Mouse (Mus musculus) embryonic facial prominence, embryonic 14.5 days (tissue): ENCODE results near the gene Bloc1s2. TPM values are rescaled to one million over a fixed set of nuclear protein-coding genes. Genes with fewer than 3 reads are reported as not detected.

Experiments
- ATAC-seq: fragments of 200-750 bp; cut with Nextera tagmentation; 2 replicates; pipeline ENCODE4 v1.8.0; 2017; ENCODE audit warnings: low read depth, moderate number of reproducible peaks, moderate TSS enrichment
- DNase-seq: peaks from one replicate; pipeline ENCODE4 v3.0.0-alpha.2; 2015; ENCODE audit warnings: low spot score
- H3K27ac ChIP-seq: fragments of 300-500 bp; sonication (generic); replicated peaks from 2 replicates; pipeline ENCODE4 v1.5.1; 2014; ENCODE audit warnings: low read depth, mild to moderate bottlenecking, low read length, moderate library complexity
- H3K27me3 ChIP-seq: fragments of 300-500 bp; sonication (generic); replicated peaks from 2 replicates; pipeline ENCODE4 v1.6.1; 2014; ENCODE audit warnings: low read length; ENCODE audit not compliant: control insufficient read depth, insufficient read depth
- H3K36me3 ChIP-seq: fragments of 300-500 bp; sonication (generic); 2 replicates; pipeline ENCODE4 v1.6.1; 2014; ENCODE audit warnings: low read length, mixed read lengths; ENCODE audit not compliant: control insufficient read depth, insufficient read depth
- H3K4me1 ChIP-seq: fragments of 300-500 bp; sonication (generic); 2 replicates; pipeline ENCODE4 v1.6.1; 2014; ENCODE audit warnings: antibody characterized with exemption, low read length; ENCODE audit not compliant: control insufficient read depth, insufficient read depth
- H3K4me2 ChIP-seq: fragments of 300-500 bp; sonication (generic); 2 replicates; pipeline ENCODE4 v1.6.1; 2014; ENCODE audit warnings: low read depth, mild to moderate bottlenecking, low read length, moderate library complexity, mixed read lengths
- H3K4me3 ChIP-seq: fragments of 300-500 bp; sonication (generic); 2 replicates; pipeline ENCODE4 v1.5.1; 2014; ENCODE audit warnings: low read depth, mild to moderate bottlenecking, low read length
- H3K9ac ChIP-seq: fragments of 300-500 bp; sonication (generic); 2 replicates; pipeline ENCODE4 v1.6.1; 2014; ENCODE audit warnings: low read depth, mild to moderate bottlenecking, low read length, moderate library complexity, mixed read lengths
- H3K9me3 ChIP-seq: fragments of 300-500 bp; sonication (generic); 2 replicates; pipeline ENCODE4 v1.6.1; 2016; ENCODE audit warnings: low read length; ENCODE audit not compliant: control insufficient read depth
- WGBS: fragments of 180-500 bp; shearing (Covaris S2); extraction: QIAGEN DNeasy Blood & Tissue Kit; methylation state at CpG from one replicate; pipeline ENCODE4 v1.1.7; 2014; 5-methylcytosine and 5-hydroxymethylcytosine counted together
- polyA plus RNA-seq: library from polyadenylated mRNA; unstranded; fragments of >200 nt; fragmentation: Nextera tagmentation; extraction: Ambion mirVana; gene quantifications from 2 replicates; pipeline ENCODE4 v1.2.1, GENCODE M21; 2014

Bloc1s2 gene
- polyA plus RNA-seq, 1 experiment from 2014 or later = 79.6 TPM

- 68% methylated on average over 8 of the region's 8 CpGs for WGBS
- no peaks in the 10 kb centered on the region for H3K4me1 ChIP-seq
- 0 out of 2 replicates have a peak, but pooled peaks cover 9% of the 10 kb centered on the region for H3K9me3 ChIP-seq
- no peaks in the 10 kb centered on the region for H3K27me3 ChIP-seq
- ATAC-seq = no peak
- no peak overlapping the region for H3K27ac ChIP-seq
- H3K4me3 ChIP-seq = no peak overlapping the region
- H3K9ac ChIP-seq = no peak overlapping the region
- no peaks in the 10 kb centered on the region for H3K36me3 ChIP-seq
- no peak overlapping the region for H3K4me2 ChIP-seq
- no peak for DNase-seq
Measured at GRCm38 (mm10) chr19:44174835-44175234, 28.6 kb upstream of the Bloc1s2 start.

- no peak for ATAC-seq
- 8% methylated on average over 3 of the region's 3 CpGs for WGBS
- Histone ChIP-seq H3K27me3 (0 out of 2 replicates have a peak, but pooled peaks cover 5% of the 10 kb centered on the region), H3K36me3 (no peaks in the 10 kb centered on the region), H3K4me3 (no peak overlapping the region), H3K4me1 (no peaks in the 10 kb centered on the region), H3K4me2 (no peak overlapping the region), H3K9me3 (no peaks in the 10 kb centered on the region), H3K9ac (no peak overlapping the region), H3K27ac (no peak overlapping the region)
- peak; percentile 3 for DNase-seq
Measured at GRCm38 (mm10) chr19:44161515-44161914, 15.3 kb upstream of the Bloc1s2 start.

- H3K4me3 ChIP-seq = no peak overlapping the region
- H3K27me3 ChIP-seq = peaks cover 9% of the 10 kb centered on the region; the same call in 1 of the 2 replicates
- H3K4me2 ChIP-seq = no peak overlapping the region
- H3K36me3 ChIP-seq = no peaks in the 10 kb centered on the region
- no peak for DNase-seq
- no peak for ATAC-seq
- H3K9ac ChIP-seq = no peak overlapping the region
- no peaks in the 10 kb centered on the region for H3K4me1 ChIP-seq
- H3K27ac ChIP-seq = no peak overlapping the region
- H3K9me3 ChIP-seq = no peaks in the 10 kb centered on the region
- WGBS = 78% methylated on average over 3 of the region's 3 CpGs
Measured at GRCm38 (mm10) chr19:44159386-44159785, 13.1 kb upstream of the Bloc1s2 start.

- ATAC-seq = no peak
Measured at GRCm38 (mm10) chr19:44157005-44157404, 10.8 kb upstream of the Bloc1s2 start.

GRCm38 (mm10) chr19:44153781-44154180 is 7.5 kb upstream of the Bloc1s2 start:
- H3K4me2 ChIP-seq = no peak overlapping the region
- H3K9me3 ChIP-seq = no peaks in the 10 kb centered on the region
- no peaks in the 10 kb centered on the region for H3K4me1 ChIP-seq
- no peak overlapping the region for H3K27ac ChIP-seq
- no peaks in the 10 kb centered on the region for H3K36me3 ChIP-seq
- no peak for DNase-seq
- peaks cover 14% of the 10 kb centered on the region; the same call in 1 of the 2 replicates for H3K27me3 ChIP-seq
- ATAC-seq = no peak
- no peak overlapping the region for H3K4me3 ChIP-seq
- WGBS = 80% methylated on average over 5 of the region's 5 CpGs
- H3K9ac ChIP-seq = no peak overlapping the region

More at GRCm38 (mm10) chr19:44157005-44157404, 10.8 kb upstream of the Bloc1s2 start:
- DNase-seq = no peak
- Histone ChIP-seq H3K4me2 (no peak overlapping the region), H3K9me3 (no peaks in the 10 kb centered on the region), H3K4me1 (no peaks in the 10 kb centered on the region), H3K4me3 (no peak overlapping the region), H3K9ac (no peak overlapping the region), H3K36me3 (no peaks in the 10 kb centered on the region), H3K27me3 (peaks cover 9% of the 10 kb centered on the region; the same call in 1 of the 2 replicates), H3K27ac (no peak overlapping the region)
- 91% methylated on average over 10 of the region's 10 CpGs for WGBS

GRCm38 (mm10) chr19:44148991-44149390 is 2.7 kb upstream of the Bloc1s2 start:
- Histone ChIP-seq H3K9me3 (no peaks in the 10 kb centered on the region), H3K27ac (no peak overlapping the region), H3K4me2 (no peak overlapping the region), H3K36me3 (0 out of 2 replicates have a peak, but pooled peaks cover 5% of the 10 kb centered on the region), H3K27me3 (0 out of 2 replicates have a peak, but pooled peaks cover 5% of the 10 kb centered on the region), H3K4me3 (no peak overlapping the region), H3K4me1 (peaks cover 8% of the 10 kb centered on the region; the same call in 1 of the 2 replicates), H3K9ac (no peak overlapping the region)
- no peak for DNase-seq
- ATAC-seq = no peak
- 74% methylated on average over 2 of the region's 2 CpGs for WGBS

GRCm38 (mm10) chr19:44148345-44148744 is 2.1 kb upstream of the Bloc1s2 start:
- H3K4me1 ChIP-seq = peaks cover 8% of the 10 kb centered on the region; the same call in 1 of the 2 replicates
- H3K36me3 ChIP-seq = peaks cover 10% of the 10 kb centered on the region; the same call in 1 of the 2 replicates
- no peak overlapping the region for H3K4me2 ChIP-seq
- no peak overlapping the region for H3K27ac ChIP-seq
- no peaks in the 10 kb centered on the region for H3K9me3 ChIP-seq
- H3K9ac ChIP-seq = no peak overlapping the region
- WGBS = 29% methylated on average over 2 of the region's 2 CpGs
- H3K4me3 ChIP-seq = no peak overlapping the region
- DNase-seq (no peak), ATAC-seq (no peak)
- H3K27me3 ChIP-seq = 0 out of 2 replicates have a peak, but pooled peaks cover 5% of the 10 kb centered on the region

- Histone ChIP-seq H3K9ac (no peak overlapping the region), H3K4me3 (no peak overlapping the region), H3K4me1 (peaks cover 8% of the 10 kb centered on the region; the same call in 1 of the 2 replicates), H3K9me3 (no peaks in the 10 kb centered on the region), H3K36me3 (peaks cover 24% of the 10 kb centered on the region), H3K27me3 (0 out of 2 replicates have a peak, but pooled peaks cover 5% of the 10 kb centered on the region), H3K4me2 (no peak overlapping the region), H3K27ac (no peak overlapping the region)
- 91% methylated on average over 8 of the region's 8 CpGs for WGBS
- ATAC-seq (no peak), DNase-seq (no peak)
Measured at GRCm38 (mm10) chr19:44146951-44147350, 705 bp upstream of the Bloc1s2 start.

- peaks cover 28% of the 10 kb centered on the region for H3K36me3 ChIP-seq
- DNase-seq (no peak), ATAC-seq (no peak; the same call in 1 of the 2 replicates)
- H3K27ac ChIP-seq = no peak overlapping the region
- 0 out of 2 replicates have a peak, but pooled peaks cover 5% of the 10 kb centered on the region for H3K27me3 ChIP-seq
- peak overlapping the region; percentile 62 for H3K4me2 ChIP-seq
- H3K4me1 ChIP-seq = peaks cover 8% of the 10 kb centered on the region; the same call in 1 of the 2 replicates
- peak overlapping the region; percentile 75; the same call in 1 of the 2 replicates for H3K9ac ChIP-seq
- H3K4me3 ChIP-seq = peak overlapping the region; percentile 64
- 61% methylated on average over 9 of the region's 9 CpGs for WGBS
- H3K9me3 ChIP-seq = no peaks in the 10 kb centered on the region
Measured at GRCm38 (mm10) chr19:44146568-44146879, 278 bp upstream of the Bloc1s2 start.
